Mouse (Mus musculus): ENCODE data around the gene Rap1b. TPM values are rescaled to one million over a fixed set of nuclear protein-coding genes. Genes with fewer than 3 reads are reported as not detected.
"Not testable (repeated sequence)": the region's sequence is repeated elsewhere in the genome, so short reads cannot be mapped to it uniquely, and the experiment has no call there.

The Rap1b gene
- 161 and 167 TPM in 2 replicates for polyA plus RNA-seq (2015; fragmentation: Nextera tagmentation; extraction: Ambion mirVana)

- Histone ChIP-seq H3K27ac (peak within 1 kb of the TSS; percentile 98), H3K4me1 (peaks cover 22% of the 10 kb centered on the region), H3K36me3 (no peaks in the 10 kb centered on the region), H3K27me3 (0 out of 2 replicates have a peak, but pooled peaks cover 3% of the 10 kb centered on the region), H3K4me2 (peak within 1 kb of the TSS; percentile 66), H3K4me3 (replicated peaks) (peak within 1 kb of the TSS; percentile 96), H3K9me3 (replicated peaks) (no peaks in the 10 kb centered on the region), H3K9ac (peak within 1 kb of the TSS; percentile 97)
- ATAC-seq (replicated peaks; ENCODE audit: low FRiP score), result peak; percentile 96
- under 1% methylated on average over 99 of the region's 112 CpGs for WGBS
Observed at GRCm38 (mm10) chr10:117845597-117846259, at the start of gene Rap1b. TSS of gene Rap1b (minus strand) at chr10:117846035.

GRCm38 (mm10) chr10:117895186-117895585, 49.4 kb upstream of the Rap1b start:
- no peak overlapping the region for H3K4me3 ChIP-seq (replicated peaks)
- ATAC-seq (replicated peaks; ENCODE audit: low FRiP score), result no peak
- H3K9ac ChIP-seq, result no peak overlapping the region
- peaks cover 17% of the 10 kb centered on the region for H3K4me1 ChIP-seq
- no peaks in the 10 kb centered on the region for H3K9me3 ChIP-seq (replicated peaks)
- H3K4me2 ChIP-seq, result no peak overlapping the region
- H3K36me3 ChIP-seq, result no peaks in the 10 kb centered on the region
- H3K27ac ChIP-seq, result no peak overlapping the region
- 78% methylated on average over 4 of the region's 4 CpGs for WGBS
- H3K27me3 ChIP-seq, result no peaks in the 10 kb centered on the region

- no peak overlapping the region for H3K9ac ChIP-seq
- ATAC-seq (replicated peaks; ENCODE audit: low FRiP score), result no peak
- 86% methylated on average over 17 of the region's 17 CpGs for WGBS
Observed at GRCm38 (mm10) chr10:117894114-117895035, 48.5 kb upstream of the Rap1b start.

GRCm38 (mm10) chr10:117893128-117893527, 47.3 kb upstream of the Rap1b start:
- WGBS, result 52% methylated on average over 13 of the region's 13 CpGs
- not testable (repeated sequence) for H3K9ac ChIP-seq; H3K27me3 ChIP-seq; H3K36me3 ChIP-seq; ATAC-seq (replicated peaks; ENCODE audit: low FRiP score); H3K4me2 ChIP-seq; H3K9me3 ChIP-seq (replicated peaks); H3K27ac ChIP-seq; H3K4me3 ChIP-seq (replicated peaks)
- peaks cover 18% of the 10 kb centered on the region for H3K4me1 ChIP-seq

More at GRCm38 (mm10) chr10:117894114-117895035, 48.5 kb upstream of the Rap1b start:
- Histone ChIP-seq H3K9me3 (replicated peaks) (no peaks in the 10 kb centered on the region), H3K27ac (no peak overlapping the region), H3K4me2 (no peak overlapping the region), H3K36me3 (no peaks in the 10 kb centered on the region), H3K4me1 (peaks cover 13% of the 10 kb centered on the region), H3K4me3 (replicated peaks) (no peak overlapping the region), H3K27me3 (no peaks in the 10 kb centered on the region)

GRCm38 (mm10) chr10:117891327-117891726, 45.5 kb upstream of the Rap1b start:
- no peak overlapping the region for H3K4me3 ChIP-seq (replicated peaks)
- 88% methylated on average over 10 of the region's 10 CpGs for WGBS
- no peaks in the 10 kb centered on the region for H3K9me3 ChIP-seq (replicated peaks)
- no peak overlapping the region for H3K27ac ChIP-seq
- no peaks in the 10 kb centered on the region for H3K36me3 ChIP-seq
- H3K9ac ChIP-seq, result no peak overlapping the region
- ATAC-seq (replicated peaks; ENCODE audit: low FRiP score), result no peak
- H3K4me1 ChIP-seq, result peaks cover 7% of the 10 kb centered on the region
- no peak overlapping the region for H3K4me2 ChIP-seq
- no peaks in the 10 kb centered on the region for H3K27me3 ChIP-seq

- no peak for ATAC-seq (replicated peaks; ENCODE audit: low FRiP score)
- 0 out of 2 replicates have a peak overlapping the region, but pooled peaks have one; percentile 7 for H3K4me3 ChIP-seq (replicated peaks)
- no peak overlapping the region for H3K9ac ChIP-seq
- no peaks in the 10 kb centered on the region for H3K27me3 ChIP-seq
- peaks cover 5% of the 10 kb centered on the region; the same call in 1 of the 2 replicates for H3K4me1 ChIP-seq
- H3K27ac ChIP-seq, result no peak overlapping the region
- 35% methylated on average over 15 of the region's 15 CpGs for WGBS
- no peaks in the 10 kb centered on the region for H3K36me3 ChIP-seq
- no peaks in the 10 kb centered on the region for H3K9me3 ChIP-seq (replicated peaks)
- peak overlapping the region; percentile 47 for H3K4me2 ChIP-seq
Observed at GRCm38 (mm10) chr10:117888822-117889221, 43.0 kb upstream of the Rap1b start.

- no peak for ATAC-seq (replicated peaks; ENCODE audit: low FRiP score)
- H3K4me3 ChIP-seq (replicated peaks), result no peak overlapping the region
- H3K9me3 ChIP-seq (replicated peaks), result no peaks in the 10 kb centered on the region
- H3K27me3 ChIP-seq, result no peaks in the 10 kb centered on the region
- 59% methylated on average over 4 of the region's 4 CpGs for WGBS
- peaks cover 5% of the 10 kb centered on the region; the same call in 1 of the 2 replicates for H3K4me1 ChIP-seq
- H3K4me2 ChIP-seq, result no peak overlapping the region
- no peak overlapping the region for H3K27ac ChIP-seq
- no peaks in the 10 kb centered on the region for H3K36me3 ChIP-seq
- H3K9ac ChIP-seq, result no peak overlapping the region
Observed at GRCm38 (mm10) chr10:117885358-117885757, 39.5 kb upstream of the Rap1b start.

- no peaks in the 10 kb centered on the region for H3K9me3 ChIP-seq (replicated peaks)
- no peaks in the 10 kb centered on the region for H3K36me3 ChIP-seq
- H3K4me2 ChIP-seq, result no peak overlapping the region
- WGBS, result 82% methylated on average over 5 of the region's 5 CpGs
- ATAC-seq (replicated peaks; ENCODE audit: low FRiP score), result no peak
- no peaks in the 10 kb centered on the region for H3K27me3 ChIP-seq
- no peak overlapping the region for H3K4me3 ChIP-seq (replicated peaks)
- H3K9ac ChIP-seq, result no peak overlapping the region
- peaks cover 5% of the 10 kb centered on the region; the same call in 1 of the 2 replicates for H3K4me1 ChIP-seq
- H3K27ac ChIP-seq, result no peak overlapping the region
Observed at GRCm38 (mm10) chr10:117884760-117885159, 38.9 kb upstream of the Rap1b start.

- Histone ChIP-seq H3K4me3 (replicated peaks) (no peak overlapping the region), H3K9ac (no peak overlapping the region), H3K27ac (no peak overlapping the region), H3K27me3 (no peaks in the 10 kb centered on the region), H3K4me1 (peaks cover 2% of the 10 kb centered on the region; the same call in 1 of the 2 replicates), H3K9me3 (replicated peaks) (no peaks in the 10 kb centered on the region), H3K4me2 (no peak overlapping the region), H3K36me3 (no peaks in the 10 kb centered on the region)
- 89% methylated on average over 8 of the region's 8 CpGs for WGBS
- ATAC-seq (replicated peaks; ENCODE audit: low FRiP score), result no peak
Observed at GRCm38 (mm10) chr10:117883438-117883837, 37.6 kb upstream of the Rap1b start.

- ATAC-seq (replicated peaks; ENCODE audit: low FRiP score), result no peak
- no peak overlapping the region for H3K27ac ChIP-seq
Observed at GRCm38 (mm10) chr10:117878628-117879027, 32.8 kb upstream of the Rap1b start.

GRCm38 (mm10) chr10:117876801-117877200, 31.0 kb upstream of the Rap1b start:
- H3K4me2 ChIP-seq, result no peak overlapping the region
- no peaks in the 10 kb centered on the region for H3K36me3 ChIP-seq
- H3K9ac ChIP-seq, result no peak overlapping the region
- no peak for ATAC-seq (replicated peaks; ENCODE audit: low FRiP score)
- H3K27me3 ChIP-seq, result no peaks in the 10 kb centered on the region
- no peaks in the 10 kb centered on the region for H3K9me3 ChIP-seq (replicated peaks)
- no peaks in the 10 kb centered on the region for H3K4me1 ChIP-seq
- H3K4me3 ChIP-seq (replicated peaks), result no peak overlapping the region
- WGBS, result 73% methylated on average over 8 of the region's 8 CpGs
- H3K27ac ChIP-seq, result no peak overlapping the region

More at GRCm38 (mm10) chr10:117878628-117879027, 32.8 kb upstream of the Rap1b start:
- H3K9ac ChIP-seq, result no peak overlapping the region
- no peaks in the 10 kb centered on the region for H3K9me3 ChIP-seq (replicated peaks)
- no peaks in the 10 kb centered on the region for H3K36me3 ChIP-seq
- H3K4me1 ChIP-seq, result no peaks in the 10 kb centered on the region
- no peak overlapping the region for H3K4me3 ChIP-seq (replicated peaks)
- no peak overlapping the region for H3K4me2 ChIP-seq
- WGBS, result 79% methylated on average over 9 of the region's 9 CpGs
- H3K27me3 ChIP-seq, result no peaks in the 10 kb centered on the region

GRCm38 (mm10) chr10:117876400-117876799, 30.6 kb upstream of the Rap1b start:
- no peak for ATAC-seq (replicated peaks; ENCODE audit: low FRiP score)
- 89% methylated on average over 18 of the region's 18 CpGs for WGBS
- Histone ChIP-seq H3K27me3 (no peaks in the 10 kb centered on the region), H3K4me3 (replicated peaks) (no peak overlapping the region), H3K4me1 (no peaks in the 10 kb centered on the region), H3K4me2 (no peak overlapping the region), H3K27ac (no peak overlapping the region), H3K9me3 (replicated peaks) (no peaks in the 10 kb centered on the region), H3K36me3 (no peaks in the 10 kb centered on the region), H3K9ac (no peak overlapping the region)

Data from kidney, embryonic 15.5 days (tissue).